Mouse (Mus musculus): ENCODE results near the gene Skp2. TPM values are rescaled to one million over a fixed set of nuclear protein-coding genes. Genes with fewer than 3 reads are reported as not detected.
A peak's percentile ranks its signal among the peaks of the same experiment; 100 is the strongest.

Gene Skp2
- polyA plus RNA-seq, 1 experiment from 2014 or later, result 76.9 TPM

- 77% methylated on average over 6 of the region's 6 CpGs for WGBS
- H3K36me3 ChIP-seq, result peaks cover 51% of the 10 kb centered on the region
- no peaks in the 10 kb centered on the region for H3K9me3 ChIP-seq
- ATAC-seq (ENCODE audit: borderline replicate concordance, extremely low read depth, low FRiP score, low TSS enrichment), result no peak
- no peak overlapping the region for H3K27ac ChIP-seq
- no peak overlapping the region for H3K9ac ChIP-seq
- H3K4me1 ChIP-seq, result no peaks in the 10 kb centered on the region
- no peak overlapping the region for H3K4me3 ChIP-seq
- H3K27me3 ChIP-seq, result no peaks in the 10 kb centered on the region
- H3K4me2 ChIP-seq, result no peak overlapping the region
Observed at GRCm38 (mm10) chr15:9110526-9111347, 44.5 kb downstream of the Skp2 start.

- H3K4me2 ChIP-seq, result no peak overlapping the region
- no peaks in the 10 kb centered on the region for H3K4me1 ChIP-seq
- H3K9ac ChIP-seq, result no peak overlapping the region
- H3K27me3 ChIP-seq, result no peaks in the 10 kb centered on the region
- H3K36me3 ChIP-seq, result peaks cover 44% of the 10 kb centered on the region
- no peaks in the 10 kb centered on the region for H3K9me3 ChIP-seq
- H3K4me3 ChIP-seq, result no peak overlapping the region
- ATAC-seq (ENCODE audit: borderline replicate concordance, extremely low read depth, low FRiP score, low TSS enrichment), result no peak
- WGBS, result 75% methylated on average over 13 of the region's 13 CpGs
- no peak overlapping the region for H3K27ac ChIP-seq
Observed at GRCm38 (mm10) chr15:9106303-9107074, 48.7 kb downstream of the Skp2 start.

GRCm38 (mm10) chr15:9100446-9101077 is 54.7 kb downstream of the Skp2 start:
- Histone ChIP-seq H3K9me3 (no peaks in the 10 kb centered on the region), H3K4me1 (0 out of 2 replicates have a peak, but pooled peaks cover 3% of the 10 kb centered on the region)
- WGBS, result 93% methylated on average over 10 of the region's 10 CpGs

GRCm38 (mm10) chr15:9096865-9097264 is 58.4 kb downstream of the Skp2 start:
- H3K4me2 ChIP-seq, result no peak overlapping the region
- peaks cover 17% of the 10 kb centered on the region for H3K4me1 ChIP-seq
- H3K4me3 ChIP-seq, result no peak overlapping the region
- H3K9ac ChIP-seq, result no peak overlapping the region
- no peak for ATAC-seq (ENCODE audit: borderline replicate concordance, extremely low read depth, low FRiP score, low TSS enrichment)
- no peak overlapping the region for H3K27ac ChIP-seq
- peaks cover 46% of the 10 kb centered on the region for H3K36me3 ChIP-seq
- 83% methylated on average over 4 of the region's 4 CpGs for WGBS
- H3K9me3 ChIP-seq, result no peaks in the 10 kb centered on the region
- no peaks in the 10 kb centered on the region for H3K27me3 ChIP-seq

More at GRCm38 (mm10) chr15:9100446-9101077, 54.7 kb downstream of the Skp2 start:
- H3K4me3 ChIP-seq, result no peak overlapping the region
- H3K36me3 ChIP-seq, result peaks cover 56% of the 10 kb centered on the region
- no peak for ATAC-seq (ENCODE audit: borderline replicate concordance, extremely low read depth, low FRiP score, low TSS enrichment)
- no peak overlapping the region for H3K27ac ChIP-seq
- no peak overlapping the region for H3K9ac ChIP-seq
- H3K27me3 ChIP-seq, result no peaks in the 10 kb centered on the region
- H3K4me2 ChIP-seq, result no peak overlapping the region

GRCm38 (mm10) chr15:9094366-9094750 is 60.9 kb downstream of the Skp2 start:
- H3K9ac ChIP-seq, result no peak overlapping the region
- no peaks in the 10 kb centered on the region for H3K27me3 ChIP-seq
- peaks cover 24% of the 10 kb centered on the region for H3K36me3 ChIP-seq
- 0 out of 2 replicates have a peak overlapping the region, but pooled peaks have one; percentile 14 for H3K4me3 ChIP-seq
- H3K9me3 ChIP-seq, result no peaks in the 10 kb centered on the region
- H3K4me2 ChIP-seq, result peak overlapping the region; percentile 45
- WGBS, result 3% methylated on average over 13 of the region's 13 CpGs
- peaks cover 17% of the 10 kb centered on the region for H3K4me1 ChIP-seq
- peak overlapping the region; percentile 67 for H3K27ac ChIP-seq
- ATAC-seq (ENCODE audit: borderline replicate concordance, extremely low read depth, low FRiP score, low TSS enrichment), result peak; percentile 97

GRCm38 (mm10) chr15:9093598-9094365 is 61.4 kb downstream of the Skp2 start:
- peak overlapping the region; percentile 67 for H3K27ac ChIP-seq
- ATAC-seq (ENCODE audit: borderline replicate concordance, extremely low read depth, low FRiP score, low TSS enrichment), result peak; percentile 68; the same call in 1 of the 2 replicates

GRCm38 (mm10) chr15:9090662-9091061 is 64.6 kb downstream of the Skp2 start:
- H3K4me2 ChIP-seq, result no peak overlapping the region
- ATAC-seq (ENCODE audit: borderline replicate concordance, extremely low read depth, low FRiP score, low TSS enrichment), result no peak
- no peaks in the 10 kb centered on the region for H3K27me3 ChIP-seq
- H3K36me3 ChIP-seq, result peaks cover 17% of the 10 kb centered on the region
- H3K9me3 ChIP-seq, result no peaks in the 10 kb centered on the region
- no peak overlapping the region for H3K9ac ChIP-seq
- H3K4me1 ChIP-seq, result peaks cover 20% of the 10 kb centered on the region
- 80% methylated on average over 5 of the region's 5 CpGs for WGBS
- H3K27ac ChIP-seq, result no peak overlapping the region
- no peak overlapping the region for H3K4me3 ChIP-seq

More at GRCm38 (mm10) chr15:9093598-9094365, 61.4 kb downstream of the Skp2 start:
- peak overlapping the region; percentile 45 for H3K4me2 ChIP-seq
- H3K9ac ChIP-seq, result no peak overlapping the region
- H3K27me3 ChIP-seq, result no peaks in the 10 kb centered on the region
- H3K9me3 ChIP-seq, result no peaks in the 10 kb centered on the region
- 0 out of 2 replicates have a peak overlapping the region, but pooled peaks have one; percentile 14 for H3K4me3 ChIP-seq
- WGBS, result 51% methylated on average over 11 of the region's 11 CpGs
- peaks cover 18% of the 10 kb centered on the region for H3K4me1 ChIP-seq
- peaks cover 20% of the 10 kb centered on the region for H3K36me3 ChIP-seq

- Histone ChIP-seq H3K4me1 (peaks cover 11% of the 10 kb centered on the region), H3K36me3 (peaks cover 13% of the 10 kb centered on the region), H3K4me3 (no peak overlapping the region), H3K9me3 (no peaks in the 10 kb centered on the region), H3K4me2 (no peak overlapping the region), H3K27ac (no peak overlapping the region), H3K27me3 (no peaks in the 10 kb centered on the region), H3K9ac (no peak overlapping the region)
- 34% methylated on average over 2 of the region's 2 CpGs for WGBS
- no peak for ATAC-seq (ENCODE audit: borderline replicate concordance, extremely low read depth, low FRiP score, low TSS enrichment)
Observed at GRCm38 (mm10) chr15:9089136-9089720, 66.0 kb downstream of the Skp2 start.

GRCm38 (mm10) chr15:9088683-9089072 is 66.5 kb downstream of the Skp2 start:
- no peaks in the 10 kb centered on the region for H3K9me3 ChIP-seq
- H3K4me1 ChIP-seq, result peaks cover 6% of the 10 kb centered on the region; the same call in 1 of the 2 replicates
- H3K27me3 ChIP-seq, result no peaks in the 10 kb centered on the region
- ATAC-seq (ENCODE audit: borderline replicate concordance, extremely low read depth, low FRiP score, low TSS enrichment), result no peak
- peaks cover 12% of the 10 kb centered on the region for H3K36me3 ChIP-seq
- no peak overlapping the region for H3K9ac ChIP-seq
- 47% methylated on average over 8 of the region's 8 CpGs for WGBS
- no peak overlapping the region for H3K4me2 ChIP-seq
- no peak overlapping the region for H3K27ac ChIP-seq
- H3K4me3 ChIP-seq, result no peak overlapping the region

- H3K9ac ChIP-seq, result no peak overlapping the region
- WGBS, result 81% methylated on average over 17 of the region's 17 CpGs
- H3K4me2 ChIP-seq, result no peak overlapping the region
- peaks cover 6% of the 10 kb centered on the region; the same call in 1 of the 2 replicates for H3K4me1 ChIP-seq
- H3K27ac ChIP-seq, result no peak overlapping the region
- H3K4me3 ChIP-seq, result no peak overlapping the region
- H3K36me3 ChIP-seq, result 0 out of 2 replicates have a peak, but pooled peaks cover 7% of the 10 kb centered on the region
- no peaks in the 10 kb centered on the region for H3K9me3 ChIP-seq
- ATAC-seq (ENCODE audit: borderline replicate concordance, extremely low read depth, low FRiP score, low TSS enrichment), result no peak
- H3K27me3 ChIP-seq, result no peaks in the 10 kb centered on the region
Observed at GRCm38 (mm10) chr15:9087895-9088682, 67.1 kb downstream of the Skp2 start.
